ENCODE assay signal across 8 mouse cellular contexts in the genomic region with DNA sequence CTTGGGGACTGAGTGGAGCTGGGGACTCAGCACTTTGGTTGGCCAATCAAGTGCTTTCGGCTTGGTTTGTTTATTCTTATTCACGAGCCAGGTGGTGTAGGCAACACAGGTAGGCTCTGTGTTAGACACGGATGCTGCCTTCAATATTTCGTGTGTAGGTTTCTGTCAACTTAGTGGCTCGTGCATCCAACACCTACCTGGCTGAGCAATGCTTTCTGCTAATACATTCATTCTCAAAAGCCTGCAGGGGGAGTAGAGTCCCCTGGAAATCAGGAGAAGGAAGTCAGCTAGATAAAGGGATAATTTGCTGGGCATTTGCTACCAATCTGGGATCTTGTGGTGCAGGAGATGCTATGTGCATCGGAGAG. TPM values are rescaled to one million over a fixed set of nuclear protein-coding genes. Genes with fewer than 3 reads are reported as not detected.
DNase-seq lines count a peak whose midpoint lies in the region; ATAC-seq and TF ChIP-seq lines count a peak whose summit lies in the region.

No protein-coding gene starts in this region.

- TF ChIP-seq CTCF in stomach, postnatal 0 days (IDR thresholded peaks at IDR 0.05; ENCODE audit: low read depth): 0 out of 2 replicates have a peak, but pooled peaks have one; percentile 24

- no peaks in the 10 kb centered on the region for H3K9me3 ChIP-seq in limb, embryonic 12.5 days
- H3K9me3 ChIP-seq in stomach, postnatal 0 days (ENCODE audit: control insufficient read depth, low read length): no peaks in the 10 kb centered on the region

- TF ChIP-seq EP300 in stomach, postnatal 0 days (optimal IDR thresholded peaks at IDR 0.05): no peak

- no peaks in the 10 kb centered on the region for H3K36me3 ChIP-seq in limb, embryonic 12.5 days
- H3K36me3 ChIP-seq in stomach, postnatal 0 days (ENCODE audit: control insufficient read depth, insufficient read depth, low read length): no peaks in the 10 kb centered on the region

- H3K4me2 ChIP-seq in limb, embryonic 12.5 days: peak overlapping the region; percentile 98
- H3K4me2 ChIP-seq in stomach, postnatal 0 days (replicated peaks; ENCODE audit: low read depth): peak overlapping the region; percentile 97

- WGBS in limb, embryonic 12.5 days: 32% methylated on average over 6 of the region's 6 CpGs
- 23% methylated on average over 6 of the region's 6 CpGs for WGBS in stomach, postnatal 0 days

- H3K27ac ChIP-seq in limb, embryonic 12.5 days: peak overlapping the region; percentile 83
- no peak overlapping the region; the same call in 1 of the 2 replicates for H3K27ac ChIP-seq in stomach, postnatal 0 days (replicated peaks)

- 0 out of 2 replicates have a peak, but pooled peaks cover 3% of the 10 kb centered on the region for H3K27me3 ChIP-seq in limb, embryonic 12.5 days
- H3K27me3 ChIP-seq in stomach, postnatal 0 days (ENCODE audit: control insufficient read depth, insufficient read depth, low read length): no peaks in the 10 kb centered on the region

- no peak for DNase-seq in cerebellum, adult 9-11 months
- peak; percentile 54 for DNase-seq in retina, postnatal 1 day
- no peak for DNase-seq in retina, embryonic 14.5 days (ENCODE audit: low spot score)
- no peak for DNase-seq in stomach, postnatal 0 days (ENCODE audit: low spot score)
- no peak for DNase-seq in right cerebral cortex, postnatal 14 days
- no peak for DNase-seq in spleen, postnatal 10 days (ENCODE audit: low spot score in 2 of 2)

- peak; percentile 59 for ATAC-seq in cerebellum, adult (ENCODE audit: insufficient number of reproducible peaks, low FRiP score, low TSS enrichment)
- ATAC-seq in limb, embryonic 12.5 days (ENCODE audit: insufficient number of reproducible peaks, insufficient read depth, low FRiP score, low TSS enrichment, low read depth): peak; percentile 35; the same call in 1 of the 2 replicates
- peak; percentile 54; the same call in 1 of the 2 replicates for ATAC-seq in stomach, postnatal 0 days (ENCODE audit: low FRiP score, low TSS enrichment)

- H3K4me1 ChIP-seq in limb, embryonic 12.5 days (replicated peaks): peaks cover 8% of the 10 kb centered on the region
- H3K4me1 ChIP-seq in stomach, postnatal 0 days (replicated peaks; ENCODE audit: control insufficient read depth, insufficient read depth): no peaks in the 10 kb centered on the region

- peak overlapping the region; percentile 80 for H3K9ac ChIP-seq in limb, embryonic 12.5 days (replicated peaks)
- peak overlapping the region; percentile 76 for H3K9ac ChIP-seq in stomach, postnatal 0 days (ENCODE audit: low read length)

- peak overlapping the region; percentile 71 for H3K4me3 ChIP-seq in limb, embryonic 12.5 days (replicated peaks)
- peak overlapping the region; percentile 74 for H3K4me3 ChIP-seq in stomach, postnatal 0 days (ENCODE audit: low read depth, low read length)

RNA-seq across cellular contexts. Expression of a gene that starts 1.0 kb away (rescaled TPM):
- 7.8 and 7.9 TPM in 2 replicates for polyA plus RNA-seq in limb, embryonic 12.5 days (2016; fragmentation: Nextera tagmentation; extraction: Ambion mirVana)
- 2.9 and 4.3 TPM in 2 replicates for polyA plus RNA-seq in stomach, postnatal 0 days (2015; fragmentation: Nextera tagmentation; extraction: Ambion mirVana)

RNA-seq across cellular contexts. Expression of a gene that starts 13.8 kb away (rescaled TPM):
- polyA plus RNA-seq in limb, embryonic 12.5 days (2016; fragmentation: Nextera tagmentation; extraction: Ambion mirVana): 0.70 and 0.76 TPM in 2 replicates
- polyA plus RNA-seq in stomach, postnatal 0 days (2015; fragmentation: Nextera tagmentation; extraction: Ambion mirVana): 0.89 and 1.2 TPM in 2 replicates

RNA-seq across cellular contexts. Expression of a gene that starts 55.0 kb away (rescaled TPM):
- 63.4 and 66.2 TPM in 2 replicates for polyA plus RNA-seq in limb, embryonic 12.5 days (2016; fragmentation: Nextera tagmentation; extraction: Ambion mirVana)
- 5.0 and 5.9 TPM in 2 replicates for polyA plus RNA-seq in stomach, postnatal 0 days (2015; fragmentation: Nextera tagmentation; extraction: Ambion mirVana)
